Mouse (Mus musculus) B cell, adult 67 days (primary cell): ENCODE measurements around the gene Abce1. TPM values are rescaled to one million over a fixed set of nuclear protein-coding genes. Genes with fewer than 3 reads are reported as not detected.

Experiments
- total RNA-seq, 2 experiments: library from RNA; stranded (reverse); gene quantifications; 4 replicates each; pipeline ENCODE4 v1.2.4; 2023

Gene Abce1
- total RNA-seq, result 10 to 100 TPM; 82.7 to 84.9 TPM

DNA sequence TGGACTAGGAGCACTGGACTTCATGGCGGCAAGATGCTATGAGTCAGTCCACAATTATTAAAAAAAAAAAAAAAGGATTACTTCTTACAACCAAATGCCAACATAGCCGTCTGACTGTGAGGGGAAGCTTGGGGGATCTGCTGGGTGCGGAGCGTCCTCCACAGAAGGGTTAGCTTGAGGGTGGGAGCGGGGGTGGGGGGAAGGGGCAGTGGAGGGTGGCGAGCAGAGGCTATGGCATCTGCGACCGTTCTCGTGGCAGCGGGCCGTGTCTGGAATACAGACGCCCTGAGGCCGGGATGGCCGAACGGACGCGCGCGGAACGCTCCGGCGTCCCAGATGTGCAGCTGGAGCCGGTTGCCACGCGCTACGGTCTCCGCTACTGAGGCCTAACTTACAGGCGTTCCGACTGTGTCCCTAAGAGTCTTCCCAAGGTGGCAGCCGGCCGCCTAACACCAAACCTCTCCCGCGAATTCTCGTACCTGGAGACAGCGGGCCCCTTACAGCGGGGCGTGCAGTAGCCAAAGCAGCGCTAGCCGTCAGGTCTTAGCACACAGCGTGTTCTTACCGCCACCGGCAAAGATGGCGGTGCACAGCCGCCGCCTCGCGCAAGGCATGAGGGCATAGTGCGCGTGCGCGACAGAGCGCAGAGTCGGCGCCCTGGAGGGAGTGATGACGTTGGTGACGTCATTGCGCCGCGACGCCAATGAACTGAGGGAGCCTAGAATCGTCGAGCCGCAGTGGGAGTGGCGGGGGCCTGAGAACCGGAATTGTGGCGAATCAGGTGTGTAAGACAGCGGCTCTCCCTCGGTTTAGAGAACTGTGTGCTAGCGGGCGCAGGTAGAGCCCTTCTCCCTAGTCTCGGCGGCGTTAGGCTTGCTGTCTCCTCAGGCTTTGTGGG, at the start of gene Abce1, which contains the start of gene Anapc10:
Gene Abce1 (minus strand): TSS at position 677 of the 898 bp plus-strand sequence.
Gene Anapc10 (plus strand): TSS at position 757 of the 898 bp plus-strand sequence.

DNA sequence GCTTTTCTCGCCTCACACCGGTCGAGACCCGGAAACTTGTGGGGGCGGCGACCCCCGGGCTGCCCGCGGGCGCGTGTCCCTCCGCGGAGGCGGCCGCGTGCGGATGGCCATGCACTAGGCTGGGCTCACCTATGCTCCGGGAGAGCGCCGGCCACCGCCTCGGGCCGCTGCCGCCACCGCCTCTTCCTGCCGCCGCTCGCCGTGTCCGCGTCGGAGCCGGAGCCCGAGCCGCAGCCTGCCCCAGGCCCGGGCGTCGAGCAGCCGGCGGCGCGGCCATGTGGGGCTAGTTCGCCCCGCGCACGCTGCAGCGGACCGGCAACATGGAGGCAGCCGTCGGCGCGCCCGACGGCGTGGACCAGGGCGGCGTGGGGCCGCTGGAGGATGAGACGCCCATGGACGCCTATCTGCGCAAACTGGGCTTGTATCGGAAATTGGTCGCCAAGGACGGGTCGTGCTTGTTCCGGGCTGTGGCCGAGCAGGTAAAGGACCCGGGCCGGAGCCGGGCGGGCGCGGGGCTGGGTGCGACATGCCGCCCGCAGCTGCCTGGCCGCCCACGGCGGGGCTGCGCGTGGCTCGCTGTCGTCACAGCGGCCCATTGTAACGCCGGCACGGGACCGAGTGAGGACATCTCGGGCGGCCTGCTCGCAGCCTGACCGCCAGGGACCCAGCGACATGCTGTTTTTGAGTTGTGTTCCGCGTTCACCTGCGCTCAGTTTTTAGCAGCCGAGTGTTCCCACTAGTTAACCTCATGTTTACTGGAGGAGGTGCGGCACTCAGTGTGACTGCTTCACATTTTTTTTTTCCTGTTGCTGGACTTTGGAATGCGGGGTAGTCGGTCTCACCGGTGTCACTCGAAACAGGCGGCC, 71.7 kb downstream of the Abce1 start, which contains the start of gene Otud4:
Gene Otud4 (plus strand): TSS at position 33 of the 866 bp plus-strand sequence.

Other genes starting within 250 kb of the Abce1 start
- gene Otud4, start 72.1 kb downstream of the Abce1 start, total RNA-seq, result 10 to 100 TPM; 84.2 to 88.2 TPM
- 10 to 100 TPM in 1 of 2 experiments, 1 to 10 TPM in 1; 8.0 to 14.2 TPM for gene Anapc10, start 80 bp upstream of the Abce1 start, total RNA-seq